Mouse (Mus musculus) heart, adult 2 months (tissue): Measurements from ENCODE around the gene Klhdc8a.
A peak's percentile ranks its signal among the peaks of the same experiment; 100 is the strongest.

Experiments
- CTCF ChIP-seq: fragments of 200-600 bp; IDR thresholded peaks from 2 replicates; pipeline ENCODE4 v1.8.1; 2022; ENCODE audit warnings: antibody characterized with exemption, mild to moderate bottlenecking, moderate library complexity
- EP300 ChIP-seq: fragments of 200-500 bp; IDR thresholded peaks from 2 replicates; pipeline ENCODE4 v1.6.1; 2011; ENCODE audit warnings: low read depth, low read length, control low read depth; ENCODE audit not compliant: insufficient read depth

DNA sequence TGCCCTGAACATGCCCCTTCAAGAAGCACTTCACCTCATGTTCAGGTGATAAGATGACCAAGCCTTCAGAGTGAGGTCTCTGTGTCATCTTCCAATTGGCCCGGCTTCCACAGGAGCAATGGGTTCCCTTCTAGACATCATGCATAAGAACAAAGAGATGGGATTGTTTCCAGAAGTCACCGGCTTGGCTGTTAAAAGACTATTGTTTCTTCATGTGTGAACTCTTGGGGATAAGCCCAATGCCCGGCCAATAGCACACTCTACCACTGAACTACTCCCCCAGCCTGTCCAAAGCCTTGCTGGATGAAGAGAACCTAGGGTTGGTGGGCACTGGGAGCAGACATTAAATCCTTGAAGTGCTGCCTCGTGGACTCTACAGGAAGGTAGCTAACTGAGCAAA lies 47.1 kb downstream of the Klhdc8a start:
- TF ChIP-seq CTCF (no peak), EP300 (0 out of 2 replicates have a peak, but pooled peaks have one; percentile 37)
